Mouse (Mus musculus): ENCODE measurements at regions not wholly inside any gene's neighbourhood (a gene's known extent, or its start where the extent isn't known, plus 50 kb on each side); places are given as distances from the start of the nearest gene placed in this dataset.
A peak's percentile ranks its signal among the peaks of the same experiment; 100 is the strongest.

GRCm38 (mm10) chr17:84118271-84118670, 69.5 kb downstream of the Zfp36l2 start:
- H3K9me3 ChIP-seq (ENCODE audit: control insufficient read depth, low read length): no peaks in the 10 kb centered on the region
- H3K4me1 ChIP-seq (ENCODE audit: control insufficient read depth, insufficient read depth, low read length): peaks cover 13% of the 10 kb centered on the region
- no peaks in the 10 kb centered on the region for H3K27me3 ChIP-seq (replicated peaks; ENCODE audit: control insufficient read depth, insufficient read depth, low read length)
- no peak overlapping the region for H3K27ac ChIP-seq (replicated peaks; ENCODE audit: low read depth, low read length)
- H3K36me3 ChIP-seq (ENCODE audit: control insufficient read depth, insufficient read depth, low read length): no peaks in the 10 kb centered on the region
- WGBS: 84% methylated on average over 4 of the region's 4 CpGs
- H3K4me2 ChIP-seq (ENCODE audit: low read depth, low read length): no peak overlapping the region
- no peak overlapping the region for H3K9ac ChIP-seq (ENCODE audit: low read depth, low read length)
- ATAC-seq (ENCODE audit: low read depth) (no peak), DNase-seq (ENCODE audit: low spot score) (no peak)
- no peak overlapping the region for H3K4me3 ChIP-seq (ENCODE audit: low read depth, low read length)

GRCm38 (mm10) chr17:84117756-84118155, 70.0 kb downstream of the Zfp36l2 start:
- 62% methylated on average over 1 of the region's 1 CpGs for WGBS
- Histone ChIP-seq H3K9ac (ENCODE audit: low read depth, low read length) (no peak overlapping the region), H3K4me1 (ENCODE audit: control insufficient read depth, insufficient read depth, low read length) (peaks cover 13% of the 10 kb centered on the region), H3K9me3 (ENCODE audit: control insufficient read depth, low read length) (no peaks in the 10 kb centered on the region), H3K4me3 (ENCODE audit: low read depth, low read length) (no peak overlapping the region), H3K27me3 (replicated peaks; ENCODE audit: control insufficient read depth, insufficient read depth, low read length) (no peaks in the 10 kb centered on the region), H3K27ac (replicated peaks; ENCODE audit: low read depth, low read length) (no peak overlapping the region), H3K4me2 (ENCODE audit: low read depth, low read length) (no peak overlapping the region), H3K36me3 (ENCODE audit: control insufficient read depth, insufficient read depth, low read length) (no peaks in the 10 kb centered on the region)
- DNase-seq (ENCODE audit: low spot score) (no peak), ATAC-seq (ENCODE audit: low read depth) (no peak)

GRCm38 (mm10) chr17:84116340-84117279, 71.1 kb downstream of the Zfp36l2 start:
- Histone ChIP-seq H3K36me3 (ENCODE audit: control insufficient read depth, insufficient read depth, low read length) (no peaks in the 10 kb centered on the region), H3K27ac (replicated peaks; ENCODE audit: low read depth, low read length) (no peak overlapping the region), H3K27me3 (replicated peaks; ENCODE audit: control insufficient read depth, insufficient read depth, low read length) (no peaks in the 10 kb centered on the region), H3K4me3 (ENCODE audit: low read depth, low read length) (no peak overlapping the region), H3K9ac (ENCODE audit: low read depth, low read length) (no peak overlapping the region), H3K9me3 (ENCODE audit: control insufficient read depth, low read length) (no peaks in the 10 kb centered on the region), H3K4me1 (ENCODE audit: control insufficient read depth, insufficient read depth, low read length) (peaks cover 24% of the 10 kb centered on the region), H3K4me2 (ENCODE audit: low read depth, low read length) (no peak overlapping the region)
- no peak for DNase-seq (ENCODE audit: low spot score)
- 84% methylated on average over 17 of the region's 17 CpGs for WGBS
- no peak for ATAC-seq (ENCODE audit: low read depth)

- Histone ChIP-seq H3K4me1 (ENCODE audit: control insufficient read depth, insufficient read depth, low read length) (peaks cover 24% of the 10 kb centered on the region), H3K27ac (replicated peaks; ENCODE audit: low read depth, low read length) (no peak overlapping the region)
Observed at GRCm38 (mm10) chr17:84115957-84116339, 71.8 kb downstream of the Zfp36l2 start.

GRCm38 (mm10) chr17:84115133-84115532, 72.6 kb downstream of the Zfp36l2 start:
- no peaks in the 10 kb centered on the region for H3K27me3 ChIP-seq (replicated peaks; ENCODE audit: control insufficient read depth, insufficient read depth, low read length)
- WGBS: 80% methylated on average over 8 of the region's 8 CpGs
- H3K9me3 ChIP-seq (ENCODE audit: control insufficient read depth, low read length): no peaks in the 10 kb centered on the region
- peaks cover 24% of the 10 kb centered on the region for H3K4me1 ChIP-seq (ENCODE audit: control insufficient read depth, insufficient read depth, low read length)
- no peak overlapping the region for H3K4me3 ChIP-seq (ENCODE audit: low read depth, low read length)
- no peak for ATAC-seq (ENCODE audit: low read depth)
- H3K4me2 ChIP-seq (ENCODE audit: low read depth, low read length): no peak overlapping the region
- no peak overlapping the region for H3K9ac ChIP-seq (ENCODE audit: low read depth, low read length)
- no peak for DNase-seq (ENCODE audit: low spot score)
- H3K36me3 ChIP-seq (ENCODE audit: control insufficient read depth, insufficient read depth, low read length): no peaks in the 10 kb centered on the region
- no peak overlapping the region for H3K27ac ChIP-seq (replicated peaks; ENCODE audit: low read depth, low read length)

More at GRCm38 (mm10) chr17:84115957-84116339, 71.8 kb downstream of the Zfp36l2 start:
- Histone ChIP-seq H3K4me3 (ENCODE audit: low read depth, low read length) (no peak overlapping the region), H3K9me3 (ENCODE audit: control insufficient read depth, low read length) (no peaks in the 10 kb centered on the region), H3K9ac (ENCODE audit: low read depth, low read length) (no peak overlapping the region), H3K36me3 (ENCODE audit: control insufficient read depth, insufficient read depth, low read length) (no peaks in the 10 kb centered on the region), H3K4me2 (ENCODE audit: low read depth, low read length) (no peak overlapping the region), H3K27me3 (replicated peaks; ENCODE audit: control insufficient read depth, insufficient read depth, low read length) (no peaks in the 10 kb centered on the region)
- WGBS: 48% methylated on average over 3 of the region's 3 CpGs
- peak; percentile 38 for DNase-seq (ENCODE audit: low spot score)
- ATAC-seq (ENCODE audit: low read depth): no peak

- no peak overlapping the region for H3K4me2 ChIP-seq (ENCODE audit: low read depth, low read length)
- H3K36me3 ChIP-seq (ENCODE audit: control insufficient read depth, insufficient read depth, low read length): no peaks in the 10 kb centered on the region
- peaks cover 24% of the 10 kb centered on the region for H3K4me1 ChIP-seq (ENCODE audit: control insufficient read depth, insufficient read depth, low read length)
- DNase-seq (ENCODE audit: low spot score) (no peak), ATAC-seq (ENCODE audit: low read depth) (no peak)
- 0 out of 2 replicates have a peak overlapping the region, but pooled peaks have one; percentile 2 for H3K27ac ChIP-seq (replicated peaks; ENCODE audit: low read depth, low read length)
- H3K4me3 ChIP-seq (ENCODE audit: low read depth, low read length): no peak overlapping the region
- no peaks in the 10 kb centered on the region for H3K27me3 ChIP-seq (replicated peaks; ENCODE audit: control insufficient read depth, insufficient read depth, low read length)
- H3K9ac ChIP-seq (ENCODE audit: low read depth, low read length): 0 out of 2 replicates have a peak overlapping the region, but pooled peaks have one; percentile 26
- H3K9me3 ChIP-seq (ENCODE audit: control insufficient read depth, low read length): no peaks in the 10 kb centered on the region
- 62% methylated on average over 9 of the region's 9 CpGs for WGBS
Observed at GRCm38 (mm10) chr17:84114279-84114994, 73.3 kb downstream of the Zfp36l2 start.

GRCm38 (mm10) chr17:84113608-84114278, 74.0 kb downstream of the Zfp36l2 start:
- WGBS: 27% methylated on average over 8 of the region's 8 CpGs
- DNase-seq (ENCODE audit: low spot score): peak; percentile 85
- Histone ChIP-seq H3K36me3 (ENCODE audit: control insufficient read depth, insufficient read depth, low read length) (no peaks in the 10 kb centered on the region), H3K9ac (ENCODE audit: low read depth, low read length) (no peak overlapping the region), H3K4me3 (ENCODE audit: low read depth, low read length) (no peak overlapping the region), H3K4me2 (ENCODE audit: low read depth, low read length) (no peak overlapping the region), H3K27me3 (replicated peaks; ENCODE audit: control insufficient read depth, insufficient read depth, low read length) (no peaks in the 10 kb centered on the region), H3K4me1 (ENCODE audit: control insufficient read depth, insufficient read depth, low read length) (peaks cover 24% of the 10 kb centered on the region), H3K9me3 (ENCODE audit: control insufficient read depth, low read length) (no peaks in the 10 kb centered on the region), H3K27ac (replicated peaks; ENCODE audit: low read depth, low read length) (no peak overlapping the region)
- ATAC-seq (ENCODE audit: low read depth): peak; percentile 73

- DNase-seq (ENCODE audit: low spot score): peak; percentile 87
Observed at GRCm38 (mm10) chr17:84112411-84113031, 75.2 kb downstream of the Zfp36l2 start.

More at GRCm38 (mm10) chr17:84112411-84113031, 75.2 kb downstream of the Zfp36l2 start:
- Histone ChIP-seq H3K36me3 (ENCODE audit: control insufficient read depth, insufficient read depth, low read length) (no peaks in the 10 kb centered on the region), H3K9ac (ENCODE audit: low read depth, low read length) (0 out of 2 replicates have a peak overlapping the region, but pooled peaks have one; percentile 35), H3K4me1 (ENCODE audit: control insufficient read depth, insufficient read depth, low read length) (peaks cover 20% of the 10 kb centered on the region), H3K27ac (replicated peaks; ENCODE audit: low read depth, low read length) (peak overlapping the region; percentile 82), H3K27me3 (replicated peaks; ENCODE audit: control insufficient read depth, insufficient read depth, low read length) (no peaks in the 10 kb centered on the region), H3K4me2 (ENCODE audit: low read depth, low read length) (no peak overlapping the region; the same call in 1 of the 2 replicates), H3K4me3 (ENCODE audit: low read depth, low read length) (no peak overlapping the region), H3K9me3 (ENCODE audit: control insufficient read depth, low read length) (no peaks in the 10 kb centered on the region)
- peak; percentile 77 for ATAC-seq (ENCODE audit: low read depth)
- WGBS: 28% methylated on average over 6 of the region's 6 CpGs

Measured in embryonic facial prominence, embryonic 14.5 days (tissue).